Mouse (Mus musculus): ENCODE measurements around the gene Cyb5b. TPM values are rescaled to one million over a fixed set of nuclear protein-coding genes. Genes with fewer than 3 reads are reported as not detected.

Gene Cyb5b
- total RNA-seq, 1 experiment from 2014 or later = 68.2 TPM

Other genes starting within 250 kb of the Cyb5b start
- gene Sntb2, start 214.9 kb upstream of the Cyb5b start, total RNA-seq (2017) = 4.0 and 8.5 TPM in 2 replicates
- gene Vps4a, start 119.4 kb upstream of the Cyb5b start, total RNA-seq (2017) = 40.3 and 47.9 TPM in 2 replicates
- 43.8 and 43.9 TPM in 2 replicates for gene Pdf, start 102.0 kb upstream of the Cyb5b start, total RNA-seq (2017)
- gene Cog8, start 94.0 kb upstream of the Cyb5b start, total RNA-seq (2017) = 15.0 and 20.8 TPM in 2 replicates
- 22.2 and 32.5 TPM in 2 replicates for gene Nip7, start 93.8 kb upstream of the Cyb5b start, total RNA-seq (2017)
- gene Tmed6, start 85.0 kb upstream of the Cyb5b start, total RNA-seq (2017) = not detected in 2 replicates
- gene Terf2, start 54.1 kb upstream of the Cyb5b start, total RNA-seq (2017) = 47.8 and 54.0 TPM in 2 replicates
- gene Nfat5, start 142.8 kb downstream of the Cyb5b start, total RNA-seq (2017) = 40.1 and 67.9 TPM in 2 replicates

Measured in hematopoietic stem cell, adult 5-6 weeks (primary cell).